Mouse (Mus musculus) hindbrain, embryonic 12.5 days (tissue): ENCODE measurements around the gene Primpol. TPM values are rescaled to one million over a fixed set of nuclear protein-coding genes. Genes with fewer than 3 reads are reported as not detected.
"Not testable (repeated sequence)": the region's sequence is repeated elsewhere in the genome, so short reads cannot be mapped to it uniquely, and the experiment has no call there.

Source experiments
- ATAC-seq: fragments of 200-750 bp; cut with Nextera tagmentation; 2 replicates; pipeline ENCODE4 v1.8.0; 2017; ENCODE audit warnings: moderate TSS enrichment; ENCODE audit not compliant: low FRiP score
- H3K27ac ChIP-seq: fragments of 300-500 bp; sonication (generic); 2 replicates; pipeline ENCODE4 v1.5.1; 2016; ENCODE audit warnings: mild to moderate bottlenecking
- H3K27me3 ChIP-seq: fragments of 300-500 bp; sonication (generic); 2 replicates; pipeline ENCODE4 v1.6.1; 2016; ENCODE audit warnings: mild to moderate bottlenecking
- H3K36me3 ChIP-seq: fragments of 300-500 bp; sonication (generic); 2 replicates; pipeline ENCODE4 v1.6.1; 2016; ENCODE audit warnings: mild to moderate bottlenecking
- H3K4me1 ChIP-seq: fragments of 300-500 bp; sonication (generic); 2 replicates; pipeline ENCODE4 v1.6.1; 2016
- H3K4me2 ChIP-seq: fragments of 300-500 bp; sonication (generic); replicated peaks from 2 replicates; pipeline ENCODE4 v1.6.1; 2016; ENCODE audit warnings: mild to moderate bottlenecking
- H3K4me3 ChIP-seq: fragments of 300-500 bp; sonication (generic); 2 replicates; pipeline ENCODE4 v1.5.1; 2016; ENCODE audit warnings: mild to moderate bottlenecking
- H3K9ac ChIP-seq: fragments of 300-500 bp; sonication (generic); 2 replicates; pipeline ENCODE4 v1.6.1; 2016; ENCODE audit warnings: mild to moderate bottlenecking, moderate library complexity
- H3K9me3 ChIP-seq: fragments of 300-500 bp; sonication (generic); replicated peaks from 2 replicates; pipeline ENCODE4 v1.6.1; 2016; ENCODE audit warnings: mild to moderate bottlenecking
- WGBS: fragments of 180-500 bp; shearing (Covaris S2); methylation state at CpG from one replicate; pipeline ENCODE4 v1.1.7; 2016; 5-methylcytosine and 5-hydroxymethylcytosine counted together
- polyA plus RNA-seq: library from polyadenylated mRNA; unstranded; fragments of >200 nt; fragmentation: Nextera tagmentation; extraction: Ambion mirVana; gene quantifications from 2 replicates; pipeline ENCODE4 v1.2.1, GENCODE M21; 2016

Primpol gene
- polyA plus RNA-seq, 1 experiment from 2014 or later, result 8.4 TPM

DNA sequence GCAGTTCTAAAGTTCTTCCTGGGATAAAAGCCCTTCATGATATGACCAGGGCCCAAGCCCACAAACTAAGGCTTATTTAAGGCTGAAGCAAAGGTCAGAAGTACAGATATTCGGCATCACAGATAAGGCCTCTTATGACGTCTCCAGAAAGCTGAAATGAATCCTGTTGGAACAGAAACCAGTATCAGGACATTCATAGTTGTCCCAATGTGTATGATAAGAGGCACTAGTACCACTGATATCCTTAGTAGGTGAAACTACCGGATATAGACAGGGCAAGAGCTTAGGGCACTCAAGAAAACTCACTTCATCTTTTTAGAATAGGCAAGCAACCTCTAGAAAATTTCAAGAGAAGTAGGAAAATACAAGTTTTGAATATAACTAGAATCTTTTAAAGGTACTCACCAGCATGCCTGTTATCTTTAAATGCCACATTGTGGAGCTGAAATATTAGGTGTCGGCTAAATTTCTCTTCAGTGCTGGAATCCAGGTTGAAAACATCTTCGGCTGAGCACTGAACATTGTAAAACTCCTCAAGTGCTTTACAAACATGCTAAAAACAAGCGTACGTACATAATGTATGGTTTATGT is 17.6 kb downstream of the Primpol start:
- Histone ChIP-seq H3K36me3 (0 out of 2 replicates have a peak, but pooled peaks cover 9% of the 10 kb centered on the region), H3K27me3 (no peaks in the 10 kb centered on the region), H3K27ac (no peak overlapping the region), H3K9ac (no peak overlapping the region), H3K4me2 (no peak overlapping the region), H3K9me3 (no peaks in the 10 kb centered on the region), H3K4me1 (no peaks in the 10 kb centered on the region), H3K4me3 (no peak overlapping the region)
- ATAC-seq, result no peak
- WGBS, result 93% methylated on average over 7 of the region's 7 CpGs

DNA sequence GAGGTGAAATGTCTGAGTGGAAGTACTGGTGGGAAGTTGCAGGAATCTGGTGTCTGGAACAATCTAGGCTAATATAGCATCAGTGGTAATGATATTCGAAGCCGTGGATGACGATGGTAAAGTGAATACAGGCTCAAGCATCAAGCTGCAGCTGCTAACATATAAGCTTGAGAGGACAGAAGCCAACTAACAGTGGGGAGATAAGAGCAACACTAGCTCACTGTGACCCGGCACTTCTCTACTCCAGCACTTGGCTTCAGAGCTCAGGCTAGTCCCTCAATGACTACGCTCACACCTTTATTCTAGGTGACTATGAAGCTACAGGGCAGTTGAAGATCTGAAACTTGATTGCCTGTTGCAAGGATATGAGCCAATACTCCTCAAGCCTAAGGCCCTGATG is 18.3 kb downstream of the Primpol start:
- no peaks in the 10 kb centered on the region for H3K9me3 ChIP-seq
- no peak overlapping the region for H3K4me2 ChIP-seq
- 94% methylated on average over 5 of the region's 5 CpGs for WGBS
- no peaks in the 10 kb centered on the region for H3K4me1 ChIP-seq
- no peaks in the 10 kb centered on the region for H3K27me3 ChIP-seq
- H3K4me3 ChIP-seq, result no peak overlapping the region
- no peak overlapping the region for H3K27ac ChIP-seq
- H3K36me3 ChIP-seq, result 0 out of 2 replicates have a peak, but pooled peaks cover 9% of the 10 kb centered on the region
- no peak for ATAC-seq
- H3K9ac ChIP-seq, result no peak overlapping the region

DNA sequence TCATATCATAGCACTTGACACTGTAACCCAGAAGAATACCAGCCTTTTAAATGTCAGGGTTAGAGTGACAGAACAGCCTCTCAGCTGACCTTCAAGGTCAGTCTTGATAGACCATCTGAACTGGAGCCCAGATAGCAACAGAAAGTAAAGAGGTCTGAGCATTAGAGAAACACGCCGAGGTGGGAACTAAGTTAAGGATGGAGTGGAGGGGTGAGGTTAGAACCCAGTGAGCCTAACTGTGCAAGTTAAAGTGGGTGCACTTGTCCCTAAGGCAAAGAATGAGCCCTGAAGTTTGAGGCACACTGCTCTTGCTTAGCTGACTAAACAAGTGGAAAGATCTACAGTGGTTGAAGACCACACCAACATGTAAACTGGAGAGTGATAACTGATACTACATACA is 18.9 kb downstream of the Primpol start:
- Histone ChIP-seq H3K4me2 (no peak overlapping the region), H3K9ac (no peak overlapping the region), H3K27me3 (no peaks in the 10 kb centered on the region), H3K4me1 (no peaks in the 10 kb centered on the region), H3K27ac (no peak overlapping the region), H3K4me3 (no peak overlapping the region), H3K36me3 (0 out of 2 replicates have a peak, but pooled peaks cover 9% of the 10 kb centered on the region), H3K9me3 (no peaks in the 10 kb centered on the region)
- no peak for ATAC-seq
- 77% methylated on average over 2 of the region's 2 CpGs for WGBS

DNA sequence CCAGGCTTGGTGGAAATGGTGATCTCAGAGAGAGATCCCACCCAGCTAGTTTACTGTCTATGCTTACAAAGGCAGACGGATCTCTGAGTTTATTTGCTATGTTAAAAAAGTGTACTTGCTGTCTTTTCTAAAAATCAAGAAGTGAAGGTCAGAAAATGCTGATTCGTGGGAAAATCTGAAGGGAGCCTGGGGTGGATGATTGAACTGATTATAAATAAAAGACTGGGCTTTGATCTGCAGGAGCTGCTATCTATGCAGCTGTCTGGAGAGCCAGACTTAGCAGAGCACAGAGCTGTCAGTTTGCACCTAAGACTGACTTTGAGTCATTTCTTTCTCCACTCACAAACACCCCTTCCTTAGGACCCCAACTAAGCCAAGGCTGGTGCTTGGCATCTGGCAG is 19.6 kb downstream of the Primpol start:
- no peaks in the 10 kb centered on the region for H3K4me1 ChIP-seq
- WGBS, result 88% methylated on average over 2 of the region's 2 CpGs
- no peak overlapping the region for H3K4me3 ChIP-seq
- no peak overlapping the region for H3K27ac ChIP-seq
- H3K27me3 ChIP-seq, result no peaks in the 10 kb centered on the region
- H3K9ac ChIP-seq, result no peak overlapping the region
- H3K36me3 ChIP-seq, result 0 out of 2 replicates have a peak, but pooled peaks cover 9% of the 10 kb centered on the region
- H3K9me3 ChIP-seq, result no peaks in the 10 kb centered on the region
- H3K4me2 ChIP-seq, result no peak overlapping the region
- ATAC-seq, result no peak

DNA sequence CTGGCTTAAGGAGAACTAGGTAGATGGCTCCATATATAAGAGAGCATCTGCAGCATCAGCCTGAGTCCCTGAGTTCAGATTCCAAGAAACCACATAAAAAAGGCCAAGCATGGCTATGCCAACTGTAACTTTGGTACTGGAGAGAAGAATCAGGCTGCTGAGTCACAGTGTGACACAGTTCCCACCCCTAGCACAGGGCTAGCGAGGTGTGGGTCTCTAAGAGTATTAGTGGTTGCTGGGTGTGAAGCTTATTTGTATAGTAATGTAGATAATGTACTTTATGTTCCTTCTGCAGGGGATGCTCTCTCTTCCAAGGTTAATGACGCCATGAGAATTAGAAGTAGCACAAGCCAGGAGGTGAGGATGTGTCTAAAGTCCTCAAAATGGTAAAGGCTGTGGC is 20.5 kb downstream of the Primpol start:
- 0 out of 2 replicates have a peak, but pooled peaks cover 9% of the 10 kb centered on the region for H3K36me3 ChIP-seq
- H3K27me3 ChIP-seq, result no peaks in the 10 kb centered on the region
- 91% methylated on average over 2 of the region's 2 CpGs for WGBS
- no peak overlapping the region for H3K4me3 ChIP-seq
- no peak overlapping the region for H3K4me2 ChIP-seq
- no peak overlapping the region for H3K9ac ChIP-seq
- H3K9me3 ChIP-seq, result no peaks in the 10 kb centered on the region
- no peak for ATAC-seq
- no peak overlapping the region for H3K27ac ChIP-seq
- H3K4me1 ChIP-seq, result no peaks in the 10 kb centered on the region

DNA sequence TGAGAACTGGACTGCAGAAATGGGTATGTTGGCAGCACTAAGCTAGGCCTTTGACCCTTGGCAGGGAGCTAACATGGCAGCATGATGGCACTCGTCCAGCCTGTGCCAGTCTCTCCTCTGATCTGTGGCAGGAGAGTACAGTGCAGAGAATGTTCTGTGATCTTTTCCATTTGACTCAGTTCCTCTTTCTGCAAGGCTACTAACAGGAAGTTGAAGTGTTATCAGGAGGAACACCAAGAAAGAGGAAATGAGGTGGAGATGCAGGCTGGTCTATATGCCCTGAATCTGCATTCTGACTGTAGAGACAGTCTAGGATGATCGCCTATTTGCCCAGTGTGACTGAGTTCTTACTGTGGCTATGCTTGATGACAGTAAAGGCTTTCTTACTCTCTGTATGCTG is 21.4 kb downstream of the Primpol start:
- H3K27me3 ChIP-seq, result no peaks in the 10 kb centered on the region
- no peak overlapping the region for H3K9ac ChIP-seq
- no peaks in the 10 kb centered on the region for H3K9me3 ChIP-seq
- ATAC-seq, result no peak
- 95% methylated on average over 2 of the region's 2 CpGs for WGBS
- 0 out of 2 replicates have a peak, but pooled peaks cover 9% of the 10 kb centered on the region for H3K36me3 ChIP-seq
- no peak overlapping the region for H3K4me3 ChIP-seq
- H3K27ac ChIP-seq, result no peak overlapping the region
- H3K4me2 ChIP-seq, result no peak overlapping the region
- no peaks in the 10 kb centered on the region for H3K4me1 ChIP-seq

DNA sequence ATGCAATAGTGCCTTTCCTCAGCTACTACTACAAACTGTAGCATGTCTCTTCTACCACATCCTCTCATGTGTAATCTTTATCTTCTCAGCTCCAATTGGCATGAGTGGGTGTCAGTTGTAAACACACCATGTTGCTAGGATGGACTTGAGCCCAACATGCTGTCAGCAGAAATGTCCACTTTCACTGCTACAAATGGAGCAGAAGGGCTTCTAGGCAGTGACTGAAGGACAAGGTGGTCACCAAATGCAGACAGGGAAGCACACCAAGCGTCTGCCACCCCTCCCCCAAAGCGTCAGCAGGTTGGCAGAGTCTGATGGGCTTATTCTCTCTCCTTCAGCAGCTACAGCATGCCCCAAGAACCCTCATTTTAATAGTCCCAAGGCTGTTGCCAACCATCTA is 23.2 kb downstream of the Primpol start:
- H3K4me3 ChIP-seq, result no peak overlapping the region
- no peaks in the 10 kb centered on the region for H3K9me3 ChIP-seq
- no peaks in the 10 kb centered on the region for H3K27me3 ChIP-seq
- no peak overlapping the region for H3K4me2 ChIP-seq
- no peak for ATAC-seq
- H3K4me1 ChIP-seq, result no peaks in the 10 kb centered on the region
- WGBS, result 88% methylated on average over 2 of the region's 2 CpGs
- 0 out of 2 replicates have a peak, but pooled peaks cover 7% of the 10 kb centered on the region for H3K36me3 ChIP-seq
- H3K9ac ChIP-seq, result no peak overlapping the region
- no peak overlapping the region for H3K27ac ChIP-seq

DNA sequence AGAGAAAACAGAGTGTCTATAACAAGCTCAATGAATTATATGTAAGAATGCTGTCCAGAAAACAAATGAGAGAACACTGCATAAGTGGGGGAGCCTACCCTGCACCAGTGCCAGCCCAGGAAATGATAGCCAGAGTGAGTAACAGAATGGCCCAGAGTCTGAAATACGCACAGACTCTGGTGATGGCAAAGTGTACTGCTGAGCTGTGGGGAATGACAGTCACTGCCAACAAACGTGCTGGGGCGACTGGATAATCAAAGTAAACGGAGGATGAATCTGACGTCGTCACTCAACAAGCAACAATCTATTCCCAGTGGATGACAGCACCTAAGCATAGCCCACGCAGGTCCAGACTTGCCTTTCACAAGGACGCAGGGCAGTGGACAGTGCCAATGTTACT is 23.9 kb downstream of the Primpol start:
- ATAC-seq, result no peak
- H3K27me3 ChIP-seq, result no peaks in the 10 kb centered on the region

DNA sequence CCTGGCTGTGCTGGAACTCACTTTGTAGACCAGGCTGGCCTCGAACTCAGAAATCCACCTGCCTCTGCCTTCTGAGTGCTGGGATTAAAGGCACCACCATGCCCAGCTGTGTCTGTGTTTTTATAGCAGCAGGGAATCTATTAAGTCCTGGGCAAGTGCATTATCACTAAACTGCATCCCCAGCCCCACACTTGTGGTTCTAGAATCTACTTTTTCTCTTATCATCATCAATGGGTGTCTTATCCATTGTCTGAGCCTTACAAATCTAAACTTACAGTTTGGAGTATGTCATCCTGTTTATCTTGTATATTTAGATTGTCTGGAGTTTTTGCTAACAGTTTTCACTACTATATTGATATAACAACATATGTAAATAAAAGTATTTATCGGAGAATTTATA is 28.3 kb downstream of the Primpol start:
- Histone ChIP-seq H3K9ac (no peak overlapping the region), H3K9me3 (no peaks in the 10 kb centered on the region), H3K36me3 (peaks cover 6% of the 10 kb centered on the region; the same call in 1 of the 2 replicates), H3K4me1 (no peaks in the 10 kb centered on the region), H3K4me3 (no peak overlapping the region), H3K4me2 (no peak overlapping the region), H3K27ac (no peak overlapping the region), H3K27me3 (no peaks in the 10 kb centered on the region)
- WGBS, result 100% methylated on average over 2 of the region's 2 CpGs
- no peak for ATAC-seq

More for the DNA sequence above, 23.9 kb downstream of the Primpol start:
- no peak overlapping the region for H3K27ac ChIP-seq
- H3K36me3 ChIP-seq, result 0 out of 2 replicates have a peak, but pooled peaks cover 7% of the 10 kb centered on the region
- no peaks in the 10 kb centered on the region for H3K4me1 ChIP-seq
- WGBS, result 85% methylated on average over 8 of the region's 8 CpGs
- no peak overlapping the region for H3K9ac ChIP-seq
- no peak overlapping the region for H3K4me3 ChIP-seq
- H3K4me2 ChIP-seq, result no peak overlapping the region
- no peaks in the 10 kb centered on the region for H3K9me3 ChIP-seq

DNA sequence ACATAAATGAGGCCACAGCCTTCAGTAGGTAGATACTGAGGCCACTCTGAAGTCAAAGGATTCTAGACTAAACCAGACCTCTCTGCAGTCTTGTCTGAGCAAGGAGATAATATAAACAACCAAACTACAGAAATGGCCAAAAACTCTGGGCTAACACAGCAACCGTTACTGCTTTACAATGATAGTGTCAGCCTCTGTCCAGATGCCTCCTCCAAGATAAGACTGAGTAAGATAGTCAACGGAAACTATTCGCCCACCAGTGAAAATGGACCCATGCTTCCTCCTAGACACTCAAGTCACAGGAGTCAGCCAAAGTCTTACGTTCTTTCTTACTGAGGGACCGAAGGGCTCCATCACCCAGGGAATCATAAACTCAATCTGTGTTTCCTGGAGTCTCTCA is 29.1 kb downstream of the Primpol start:
- Histone ChIP-seq H3K4me3 (no peak overlapping the region), H3K27ac (no peak overlapping the region), H3K27me3 (no peaks in the 10 kb centered on the region), H3K4me1 (no peaks in the 10 kb centered on the region), H3K9me3 (no peaks in the 10 kb centered on the region), H3K4me2 (no peak overlapping the region), H3K36me3 (peaks cover 6% of the 10 kb centered on the region; the same call in 1 of the 2 replicates), H3K9ac (no peak overlapping the region)
- no peak for ATAC-seq
- WGBS, result 93% methylated on average over 5 of the region's 5 CpGs

DNA sequence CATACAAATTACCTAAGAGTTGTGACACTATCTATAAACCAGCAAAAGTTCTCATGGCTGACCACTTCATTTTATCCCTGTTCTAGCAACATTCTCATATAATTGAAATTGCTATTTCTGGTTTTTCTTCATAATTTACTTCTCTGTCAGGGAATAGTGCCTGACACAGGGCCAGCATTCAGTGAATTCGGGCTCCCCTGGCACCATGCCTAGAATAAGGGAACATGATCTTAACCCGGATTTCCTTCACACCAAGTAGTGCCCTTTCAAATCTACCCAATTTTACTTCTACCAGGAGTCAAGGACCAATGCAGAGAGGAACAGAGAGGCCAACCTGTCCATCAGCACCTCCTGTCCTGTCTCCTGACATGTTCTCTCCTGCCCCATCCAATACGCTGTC is 31.4 kb downstream of the Primpol start:
- H3K27me3 ChIP-seq, result no peaks in the 10 kb centered on the region
- no peaks in the 10 kb centered on the region for H3K4me1 ChIP-seq
- H3K9ac ChIP-seq, result no peak overlapping the region
- no peak for ATAC-seq
- 81% methylated on average over 3 of the region's 3 CpGs for WGBS
- H3K27ac ChIP-seq, result no peak overlapping the region
- H3K36me3 ChIP-seq, result peaks cover 6% of the 10 kb centered on the region; the same call in 1 of the 2 replicates
- no peaks in the 10 kb centered on the region for H3K9me3 ChIP-seq
- no peak overlapping the region for H3K4me3 ChIP-seq
- H3K4me2 ChIP-seq, result no peak overlapping the region

DNA sequence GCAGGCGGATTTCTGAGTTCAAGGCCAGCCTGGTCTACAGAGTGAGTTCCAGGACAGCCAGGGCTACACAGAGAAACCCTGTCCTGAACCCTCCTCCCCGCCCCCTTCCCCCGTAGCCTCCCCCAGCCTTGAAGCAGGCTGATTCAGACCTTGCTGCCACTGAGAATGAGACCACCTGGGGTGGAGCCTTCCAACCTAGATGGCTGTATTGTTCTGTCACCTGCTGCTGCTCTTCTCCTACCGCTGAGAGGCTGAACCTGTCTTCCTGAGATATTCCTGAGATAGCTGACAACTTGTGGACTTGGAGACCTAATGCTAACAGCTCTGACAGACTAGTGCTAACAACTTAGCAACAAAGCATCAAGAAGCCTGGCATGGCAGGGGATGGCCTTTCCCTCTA is 32.7 kb downstream of the Primpol start:
- 43% methylated on average over 4 of the region's 4 CpGs for WGBS
- H3K27me3 ChIP-seq, H3K9ac ChIP-seq, H3K4me3 ChIP-seq, H3K4me1 ChIP-seq, H3K4me2 ChIP-seq, H3K9me3 ChIP-seq, H3K27ac ChIP-seq, H3K36me3 ChIP-seq, ATAC-seq: not testable (repeated sequence)

DNA sequence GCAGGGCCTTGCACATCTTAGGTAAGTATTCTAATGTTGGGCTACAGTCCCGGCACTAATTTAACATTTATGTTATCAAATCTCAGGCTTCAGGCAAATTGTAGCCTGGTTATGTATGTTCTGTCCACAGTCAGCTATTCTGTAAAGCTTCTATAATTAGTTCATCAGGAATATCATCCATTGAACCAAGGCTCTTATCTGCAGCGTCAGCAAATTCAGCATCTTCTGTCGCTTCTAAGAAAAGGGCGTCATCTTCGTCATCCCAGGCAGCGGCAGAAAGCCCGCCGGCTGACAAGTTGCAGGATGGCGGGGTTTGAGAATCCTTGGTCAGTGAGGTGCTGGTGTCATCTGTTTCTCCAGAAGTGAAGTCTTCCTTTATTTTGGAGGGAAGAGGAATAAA is 38.2 kb downstream of the Primpol start:
- Histone ChIP-seq H3K27me3 (no peaks in the 10 kb centered on the region), H3K27ac (no peak overlapping the region), H3K9me3 (no peaks in the 10 kb centered on the region), H3K9ac (no peak overlapping the region), H3K4me2 (no peak overlapping the region), H3K4me1 (no peaks in the 10 kb centered on the region), H3K36me3 (peaks cover 44% of the 10 kb centered on the region), H3K4me3 (no peak overlapping the region)
- ATAC-seq, result no peak
- WGBS, result 95% methylated on average over 9 of the region's 9 CpGs
